Mouse (Mus musculus) cerebellum, adult 18-20 months (tissue): ENCODE results near the gene Clmn.

Source experiments
- DNase-seq, 2 experiments: peaks; one replicate each; pipeline ENCODE4 v3.0.0; 2021

Gene Clmn

DNA sequence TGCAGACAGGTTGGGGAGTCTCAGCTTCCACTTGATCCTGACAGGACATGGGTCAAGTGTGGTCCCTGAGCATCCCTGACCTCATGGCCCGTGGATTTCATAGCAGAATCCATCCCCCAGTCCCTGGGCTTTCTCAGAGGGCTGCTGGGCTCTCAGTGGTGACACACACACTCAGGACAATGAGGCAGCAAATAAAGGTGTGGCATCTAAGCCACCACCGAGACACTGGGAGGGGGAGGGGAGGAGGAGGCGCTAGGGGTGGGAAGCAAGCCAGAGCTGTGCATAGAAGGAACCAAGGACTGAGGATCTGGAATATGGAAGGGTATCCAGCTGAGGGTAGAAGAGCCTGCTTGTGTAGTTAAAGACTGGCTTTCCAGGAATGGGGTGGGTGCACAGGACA lies 11.2 kb upstream of the Clmn start:
- no peak for DNase-seq

GRCm38 (mm10) chr12:104871987-104872386 lies 7.1 kb upstream of the Clmn start:
- no peak for DNase-seq

GRCm38 (mm10) chr12:104869737-104870136 lies 4.9 kb upstream of the Clmn start:
- no peak for DNase-seq

- no peak for DNase-seq
These were observed 3.6 kb upstream of the Clmn start for GRCm38 (mm10) chr12:104868430-104868829.

DNA sequence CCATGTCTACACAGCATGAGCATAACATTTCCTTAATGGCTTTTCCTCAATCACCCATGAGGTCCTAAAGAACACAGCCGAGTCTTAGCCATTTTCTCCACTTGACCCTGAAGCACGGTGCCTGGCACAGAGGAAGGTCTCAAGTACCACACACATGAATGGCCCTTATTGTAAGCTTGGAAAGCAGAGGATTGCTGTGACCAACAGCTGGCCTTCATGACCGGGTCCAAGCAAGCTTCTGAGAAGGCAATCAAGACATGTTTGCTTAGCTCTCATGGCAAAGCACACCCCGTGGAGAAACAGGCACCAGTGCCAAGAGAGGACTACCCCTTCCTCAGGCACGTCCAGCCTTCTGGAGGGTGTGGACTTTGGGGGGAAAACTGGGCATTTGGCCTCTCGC lies 3.0 kb upstream of the Clmn start:
- no peak for DNase-seq

GRCm38 (mm10) chr12:104865166-104865535 lies 275 bp upstream of the Clmn start:
- DNase-seq: no peak

DNA sequence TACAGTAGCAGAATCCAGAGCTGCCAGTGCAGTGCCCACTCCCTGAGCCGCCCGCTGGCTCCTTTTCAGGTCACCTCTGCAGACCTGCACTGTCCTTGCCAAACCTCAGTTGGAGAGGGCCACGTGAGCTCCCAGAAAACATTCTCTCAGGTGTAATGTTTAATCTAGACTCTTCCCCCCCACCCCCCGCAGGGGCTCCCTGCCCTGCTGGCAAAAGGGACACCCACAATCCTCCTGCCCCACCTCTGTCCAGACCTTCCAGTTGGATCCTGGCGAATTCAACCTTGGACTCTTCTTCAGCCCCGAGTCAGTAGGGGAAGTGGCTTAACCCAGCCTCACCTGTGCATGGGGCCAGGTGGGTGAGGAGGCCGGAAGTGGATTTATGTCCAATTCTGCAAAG lies 1.2 kb downstream of the Clmn start:
- no peak for DNase-seq

DNA sequence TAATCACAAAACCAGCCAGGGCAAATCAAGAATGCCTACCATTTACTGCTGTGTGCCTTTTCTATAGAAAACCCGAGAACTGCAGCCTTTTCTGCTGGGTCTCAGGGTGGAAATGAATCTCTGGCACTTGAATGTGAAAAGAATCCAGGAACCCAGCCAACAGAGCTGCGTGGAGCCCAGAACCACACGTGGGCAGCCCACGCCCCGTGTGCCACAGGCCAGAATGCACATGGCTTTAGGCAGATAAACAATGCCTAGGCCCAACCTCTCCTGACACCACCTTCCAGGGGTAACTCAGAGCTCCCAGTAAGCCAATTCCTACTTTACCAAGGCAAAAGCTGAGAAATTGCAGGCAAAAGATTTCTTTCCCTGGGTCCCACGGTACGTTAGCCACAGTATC lies 5.7 kb downstream of the Clmn start:
- DNase-seq: no peak

DNA sequence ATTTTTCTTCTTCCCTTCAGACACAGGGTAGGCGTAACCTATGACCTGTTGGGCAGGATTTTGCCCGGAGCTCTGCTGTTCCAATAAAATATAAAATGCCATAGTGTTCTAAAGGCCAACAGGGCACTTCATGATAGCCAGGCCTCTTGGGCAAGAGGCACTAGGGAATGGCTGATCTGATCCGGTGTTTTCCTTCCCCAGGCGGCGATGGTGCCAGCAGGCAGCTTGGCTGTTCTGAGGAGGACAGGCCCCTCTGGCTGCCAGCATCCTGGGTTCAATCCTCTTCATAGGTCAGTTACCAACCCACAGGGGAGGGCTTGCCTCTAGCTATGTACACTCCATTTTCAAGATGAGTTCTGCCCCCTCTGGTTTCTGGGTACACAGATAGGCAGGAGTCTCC lies 6.1 kb downstream of the Clmn start:
- no peak for DNase-seq

DNA sequence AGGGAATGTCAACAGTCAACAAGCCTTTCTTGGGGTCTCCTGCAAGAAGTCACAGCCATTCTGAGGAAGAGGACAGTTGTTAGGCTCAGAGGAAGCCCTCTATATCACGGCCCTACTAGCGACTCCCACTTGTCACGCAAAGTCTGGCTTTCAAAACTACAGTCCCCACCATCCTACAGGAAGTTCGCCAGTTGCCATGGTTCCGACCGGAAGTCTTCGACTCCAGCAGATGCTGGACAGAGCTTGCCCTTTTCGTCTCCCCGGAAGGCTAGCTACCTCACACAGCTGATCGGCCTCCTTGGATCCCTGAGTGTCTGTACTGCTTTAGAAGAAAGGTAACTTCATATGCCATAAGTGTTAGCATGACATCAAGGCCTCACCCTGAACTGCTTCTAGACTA lies 7.3 kb downstream of the Clmn start:
- DNase-seq: no peak

DNA sequence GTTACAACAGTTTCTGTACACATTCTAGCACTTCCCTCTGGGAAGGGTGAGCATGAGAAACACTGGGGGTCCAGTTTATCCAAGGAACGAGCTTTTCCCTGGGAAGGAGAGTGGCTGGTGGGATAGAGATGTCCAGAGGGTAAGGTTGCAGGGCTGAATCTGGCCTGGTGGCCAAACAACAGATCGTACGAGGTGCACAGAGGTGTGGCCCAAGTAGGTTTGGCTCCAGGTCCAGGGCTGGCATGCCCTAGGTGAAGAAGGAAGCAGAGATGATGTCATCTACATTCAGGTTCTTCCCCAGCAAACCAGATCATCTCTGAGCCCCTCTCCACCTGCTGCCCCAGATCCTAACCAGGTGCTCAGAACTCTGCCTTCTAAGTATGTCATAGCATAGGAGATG lies 8.3 kb downstream of the Clmn start:
- no peak for DNase-seq

GRCm38 (mm10) chr12:104855548-104855947 lies 9.3 kb downstream of the Clmn start:
- DNase-seq: no peak

- no peak for DNase-seq
These were observed 10.1 kb downstream of the Clmn start for GRCm38 (mm10) chr12:104854826-104855225.

DNA sequence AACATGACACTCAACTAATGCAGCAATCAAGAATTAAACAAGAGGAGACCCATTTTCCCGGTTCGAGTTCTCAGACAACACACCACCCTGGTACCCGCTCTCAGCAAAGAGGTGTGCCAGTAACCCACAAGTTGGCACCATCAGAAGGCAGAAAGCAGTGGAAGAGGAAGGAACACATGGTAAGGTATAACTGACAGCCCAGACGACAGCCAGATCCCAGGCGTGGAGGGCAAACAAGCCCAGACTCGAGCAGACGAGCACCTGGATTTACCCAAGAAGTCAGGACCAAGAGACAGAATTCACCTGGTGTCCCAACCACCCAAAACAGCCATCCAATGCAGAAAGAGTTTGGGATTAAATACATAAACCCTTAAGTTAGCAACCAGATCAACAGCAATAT lies 11.5 kb downstream of the Clmn start:
- no peak for DNase-seq

DNA sequence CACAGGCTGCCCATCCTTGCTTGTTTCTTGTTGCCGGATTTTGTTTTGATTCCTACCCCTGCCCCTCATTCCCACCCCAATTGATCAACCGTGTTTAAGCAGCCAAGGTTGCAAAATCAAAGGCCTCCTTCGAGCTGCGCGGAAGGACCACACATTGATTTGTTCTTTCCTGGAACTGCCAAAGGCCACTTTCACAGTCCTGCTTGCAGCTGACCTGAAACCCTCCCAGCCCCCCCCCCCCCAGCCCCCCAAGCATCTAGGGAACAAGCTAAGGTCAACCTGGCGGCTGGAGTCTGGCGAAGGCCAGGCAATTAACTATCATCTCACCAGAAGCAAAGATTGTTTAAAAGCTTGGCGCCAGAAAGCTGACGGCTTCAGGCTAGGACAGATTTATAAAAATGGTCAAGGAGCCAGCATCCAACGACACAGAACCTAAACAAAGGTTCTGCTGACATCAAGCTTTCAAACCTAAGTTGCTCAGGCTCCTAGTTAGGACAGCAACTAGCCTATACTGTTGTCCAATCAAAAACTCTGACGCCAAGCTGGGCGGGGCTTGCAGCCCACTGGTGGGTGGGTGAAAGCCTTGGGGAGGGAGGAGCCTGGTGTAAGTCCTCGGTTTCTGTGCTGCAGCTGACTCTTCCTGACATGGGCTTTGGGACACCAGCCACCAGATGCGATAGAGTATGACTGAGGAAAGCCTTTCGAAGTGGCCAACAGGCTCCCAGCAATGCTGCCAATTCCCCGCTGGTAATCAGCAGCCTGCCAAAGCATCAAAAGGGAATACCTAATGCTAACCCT lies 13.0 kb downstream of the Clmn start:
- peak in 1 of 2 experiments; percentile 27 for DNase-seq

GRCm38 (mm10) chr12:104850119-104850518 lies 14.8 kb downstream of the Clmn start:
- no peak for DNase-seq

- DNase-seq: no peak
These were observed 16.2 kb downstream of the Clmn start for GRCm38 (mm10) chr12:104848667-104849066.

- no peak for DNase-seq
These were observed 17.6 kb downstream of the Clmn start for GRCm38 (mm10) chr12:104847227-104847626.

DNA sequence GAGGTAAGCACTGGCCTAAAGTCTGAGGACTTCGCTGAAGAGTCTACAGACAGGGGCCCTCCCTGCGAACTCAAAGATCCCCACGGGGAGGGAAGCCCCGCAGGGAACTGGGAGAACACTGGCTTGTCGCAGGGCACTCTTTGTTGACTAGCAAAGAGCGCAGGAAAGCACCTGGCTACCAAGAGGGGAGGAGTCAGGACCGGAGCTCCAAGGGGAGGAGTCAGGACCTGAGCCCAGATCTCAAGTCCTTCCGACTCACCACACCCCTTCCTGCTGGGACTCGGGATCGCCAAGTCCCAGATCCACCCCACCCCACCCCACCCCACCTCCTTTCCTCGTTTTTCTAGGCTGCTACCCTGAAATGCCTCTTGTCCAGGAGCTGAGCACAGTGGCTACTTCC lies 19.2 kb downstream of the Clmn start:
- DNase-seq: no peak

- no peak for DNase-seq
These were observed 19.9 kb downstream of the Clmn start for GRCm38 (mm10) chr12:104844989-104845388.

GRCm38 (mm10) chr12:104844279-104844678 lies 20.6 kb downstream of the Clmn start:
- no peak for DNase-seq

DNA sequence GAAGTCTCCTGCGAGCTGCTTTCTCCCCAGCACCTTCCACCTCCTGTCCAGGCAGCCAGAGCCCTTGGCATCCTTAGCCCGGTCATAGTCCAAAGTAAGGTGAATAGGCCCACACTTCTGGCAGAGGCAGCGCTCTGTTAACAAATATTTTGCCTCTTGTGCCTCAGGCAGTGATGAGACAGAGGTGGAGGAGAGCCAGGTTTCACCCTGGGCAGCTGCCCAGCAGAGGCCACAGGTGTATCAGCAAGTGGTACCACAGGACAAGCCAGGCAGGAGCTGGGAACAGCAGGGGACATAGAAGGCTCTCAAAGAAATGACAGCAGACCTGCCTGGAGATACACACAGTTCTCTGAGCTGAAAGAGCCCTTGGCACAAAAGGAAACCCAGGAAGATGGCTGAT lies 23.6 kb downstream of the Clmn start:
- no peak for DNase-seq

GRCm38 (mm10) chr12:104838987-104839386 lies 25.9 kb downstream of the Clmn start:
- DNase-seq: peak; percentile 32

DNA sequence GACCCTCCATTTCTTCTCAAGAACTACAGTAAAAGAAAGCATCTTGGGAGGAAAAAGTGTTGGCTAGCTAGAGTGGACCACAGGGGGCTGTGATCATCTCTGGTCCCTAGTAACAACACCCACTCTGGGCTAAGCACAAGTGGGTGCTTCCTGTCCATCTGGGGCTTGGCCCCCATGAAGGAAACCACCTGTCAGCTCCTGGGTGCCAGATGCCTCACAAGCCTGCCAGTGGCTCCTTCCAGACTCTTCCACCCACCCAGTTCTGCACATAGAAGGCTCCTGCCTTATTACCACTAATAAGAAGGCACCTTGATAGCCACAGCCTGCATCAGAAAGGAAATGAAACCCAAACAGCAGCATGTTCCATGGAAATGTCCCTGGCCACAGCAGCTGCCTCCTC lies 26.4 kb downstream of the Clmn start:
- no peak for DNase-seq

DNA sequence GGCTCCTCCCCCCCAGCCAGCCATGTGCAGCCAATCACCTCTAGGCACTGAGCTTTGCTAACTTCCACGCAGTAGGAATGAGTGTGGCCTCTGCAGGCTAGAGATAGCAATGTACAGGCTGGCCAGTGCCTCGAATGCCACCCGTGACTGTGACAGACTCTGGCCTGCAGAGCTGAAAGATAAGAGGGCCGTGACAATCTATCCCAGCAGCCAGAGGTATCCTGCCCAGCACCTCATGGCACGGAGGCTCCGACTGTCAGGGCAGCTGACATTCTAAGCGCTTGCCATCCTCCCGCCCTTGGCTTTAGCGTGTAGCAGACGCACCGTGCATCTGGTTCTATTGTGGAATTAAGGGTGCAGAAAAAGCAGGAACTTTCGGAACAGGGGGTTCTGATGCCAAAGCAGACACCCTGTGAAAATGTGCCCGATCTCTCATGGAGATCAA lies 26.9 kb downstream of the Clmn start:
- no peak for DNase-seq
